Mouse (Mus musculus): ENCODE data around the gene Anxa10. TPM values are rescaled to one million over a fixed set of nuclear protein-coding genes. Genes with fewer than 3 reads are reported as not detected.

The Anxa10 gene
- total RNA-seq (2012; rRNA removed) = not detected in 2 replicates
- total RNA-seq (2014; rRNA removed) = not detected in 2 replicates
- not detected in 2 replicates for polyA plus RNA-seq (2012; ENCODE audit: insufficient read length, low read depth)

GRCm38 (mm10) chr8:62123098-62123497, at the start of gene Anxa10:
Gene Anxa10 (minus strand): TSS chr8:62123150.
- dilution Hi-C loops (cut with MboI; ENCODE audit: extremely low pct_ligation_motif_present, extremely low pct_unique_long_range_greater_than_20kb, low sequenced_read_pairs) = no loop called here
- Histone ChIP-seq H3K27ac (ENCODE audit: insufficient read depth, low read depth) (no peak within 1 kb of the TSS), H3K36me3 (replicated peaks in 1 of 2; ENCODE audit: control insufficient read depth in 1 of 2, insufficient read depth in 1 of 2, low read length in 1 of 2) (no peaks in the 10 kb centered on the region), H3K4me1 (ENCODE audit: control insufficient read depth in 1 of 2, insufficient read depth in 2 of 2) (no peaks in the 10 kb centered on the region), H3K4me3 (replicated peaks in 1 of 3; ENCODE audit: low read depth in 2 of 3, low read length in 2 of 3, poor library complexity in 1 of 3) (no peak within 1 kb of the TSS), H3K9ac (ENCODE audit: insufficient read depth, low read depth) (no peak within 1 kb of the TSS), H3K4me2 (ENCODE audit: insufficient read depth, low read depth, poor library complexity, severe bottlenecking) (no peak within 1 kb of the TSS), H3K9me3 (replicated peaks; ENCODE audit: low read length) (no peaks in the 10 kb centered on the region), H3K27me3 (replicated peaks) (no peaks in the 10 kb centered on the region), H3K79me2 (replicated peaks; ENCODE audit: control insufficient read depth, extremely low read depth, insufficient read depth, poor library complexity, severe bottlenecking) (no peaks in the 10 kb centered on the region)
- no peak for TF ChIP-seq ZNF384 (IDR thresholded peaks at IDR 0.05; ENCODE audit: low read depth, low read length)
- TF ChIP-seq MEF2A (IDR thresholded peaks at IDR 0.05; ENCODE audit: borderline replicate concordance, low read depth, low read length) = no peak
- no peak for TF ChIP-seq MAZ (IDR thresholded peaks at IDR 0.05; ENCODE audit: low read depth, low read length)
- no peak for TF ChIP-seq BHLHE40 (IDR thresholded peaks at IDR 0.05; ENCODE audit: low read depth, low read length)
- no peak for TF ChIP-seq EP300 (IDR thresholded peaks at IDR 0.05; ENCODE audit: low read length)
- no peak for TF ChIP-seq CHD2 (IDR thresholded peaks at IDR 0.05; ENCODE audit: low read length)
- TF ChIP-seq UBTF (IDR thresholded peaks at IDR 0.05; ENCODE audit: low read depth, low read length) = no peak
- no peak for TF ChIP-seq USF2 (conservative IDR thresholded peaks at IDR 0.05; ENCODE audit: low read depth, low read length)
- no peak for TF ChIP-seq POLR2A (IDR thresholded peaks at IDR 0.05; ENCODE audit: low read depth, low read length)
- no peak for TF ChIP-seq NRF1 (IDR thresholded peaks at IDR 0.05; ENCODE audit: low read depth, low read length)
- TF ChIP-seq IRF4 (IDR thresholded peaks at IDR 0.05; ENCODE audit: low read depth, low read length) = no peak
- no peak for TF ChIP-seq CHD1 (IDR thresholded peaks at IDR 0.05; ENCODE audit: low read depth, low read length)
- no peak for TF ChIP-seq MAFK (IDR thresholded peaks at IDR 0.05; ENCODE audit: insufficient replicate concordance, low read length)
- in situ Hi-C loops (cut with MboI; ENCODE audit: low pct_ligation_motif_present, low pct_unique_long_range_greater_than_20kb, low sequenced_read_pairs) = no loop called here
- no peak for DNase-seq (ENCODE audit: extremely low read depth)

GRCm38 (mm10) chr8:62132662-62133366, 9.9 kb upstream of the Anxa10 start:
- in situ Hi-C loops (cut with MboI; ENCODE audit: low pct_ligation_motif_present, low pct_unique_long_range_greater_than_20kb, low sequenced_read_pairs) (no loop called here), dilution Hi-C loops (cut with MboI; ENCODE audit: extremely low pct_ligation_motif_present, extremely low pct_unique_long_range_greater_than_20kb, low sequenced_read_pairs) (no loop called here)
- Histone ChIP-seq H3K79me2 (replicated peaks; ENCODE audit: control insufficient read depth, extremely low read depth, insufficient read depth, poor library complexity, severe bottlenecking) (no peaks in the 10 kb centered on the region), H3K4me2 (ENCODE audit: insufficient read depth, low read depth, poor library complexity, severe bottlenecking) (no peak overlapping the region), H3K9ac (ENCODE audit: insufficient read depth, low read depth) (no peak overlapping the region), H3K4me3 (replicated peaks in 1 of 3; ENCODE audit: low read depth in 2 of 3, low read length in 2 of 3, poor library complexity in 1 of 3) (no peak overlapping the region), H3K36me3 (replicated peaks in 1 of 2; ENCODE audit: control insufficient read depth in 1 of 2, insufficient read depth in 1 of 2, low read length in 1 of 2) (no peaks in the 10 kb centered on the region), H3K27ac (ENCODE audit: insufficient read depth, low read depth) (no peak overlapping the region), H3K4me1 (ENCODE audit: control insufficient read depth in 1 of 2, insufficient read depth in 2 of 2) (no peaks in the 10 kb centered on the region), H3K9me3 (replicated peaks; ENCODE audit: low read length) (peaks cover 5% of the 10 kb centered on the region), H3K27me3 (replicated peaks) (no peaks in the 10 kb centered on the region)
- DNase-seq (ENCODE audit: extremely low read depth) = no peak
- TF ChIP-seq HCFC1 (IDR thresholded peaks at IDR 0.05; ENCODE audit: low read depth, low read length) = no peak
- no peak for TF ChIP-seq MAX (IDR thresholded peaks at IDR 0.05; ENCODE audit: low read length)

All from CH12.LX (cell line).